Mouse (Mus musculus): Measurements from ENCODE around the gene Thsd7b.

GRCm38 (mm10) chr1:129898121-129898520, 625.0 kb downstream of the Thsd7b start:
- TF ChIP-seq CTCF (IDR thresholded peaks at IDR 0.05; ENCODE audit: low read depth), result no peak
- no peak for TF ChIP-seq EP300 (IDR thresholded peaks at IDR 0.05; ENCODE audit: low read depth)
